Mouse (Mus musculus): Measurements from ENCODE around the gene Nufip2. TPM values are rescaled to one million over a fixed set of nuclear protein-coding genes. Genes with fewer than 3 reads are reported as not detected.
A peak's percentile ranks its signal among the peaks of the same experiment; 100 is the strongest.
"Not testable (repeated sequence)": the region's sequence is repeated elsewhere in the genome, so short reads cannot be mapped to it uniquely, and the experiment has no call there.

Gene Nufip2
- polyA plus RNA-seq, 1 experiment from 2014 or later = 5.9 TPM

DNA sequence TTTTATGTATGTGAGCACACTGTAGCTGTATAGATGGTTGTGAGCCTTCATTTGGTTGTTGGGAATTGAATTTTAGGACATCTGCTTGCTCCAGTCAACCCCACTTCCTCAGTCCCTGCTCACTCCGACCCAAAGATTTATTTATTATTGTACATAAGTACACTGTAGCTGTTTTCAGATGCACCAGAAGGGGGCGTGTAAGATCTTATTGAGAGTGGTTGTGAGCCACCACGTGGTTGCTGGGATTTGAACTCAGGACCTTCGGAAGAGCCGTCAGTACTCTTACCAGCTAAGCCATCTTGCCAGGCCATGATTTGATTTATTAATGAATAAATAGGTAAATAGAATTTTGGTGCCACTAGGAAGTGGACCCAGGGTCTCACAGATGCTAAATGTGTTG lies 20.6 kb upstream of the Nufip2 start:
- H3K4me2 ChIP-seq (replicated peaks); H3K27ac ChIP-seq; H3K9me3 ChIP-seq (ENCODE audit: control insufficient read depth, low read length); H3K36me3 ChIP-seq (replicated peaks; ENCODE audit: control insufficient read depth, insufficient read depth); H3K27me3 ChIP-seq (ENCODE audit: control insufficient read depth, insufficient read depth, low read length); H3K4me3 ChIP-seq (replicated peaks; ENCODE audit: low read length); H3K4me1 ChIP-seq (replicated peaks; ENCODE audit: control insufficient read depth, insufficient read depth, low read length); ATAC-seq (ENCODE audit: low FRiP score); DNase-seq (ENCODE audit: low spot score); H3K9ac ChIP-seq: not testable (repeated sequence)
- 81% methylated on average over 5 of the region's 5 CpGs for whole genome bisulfite sequencing

DNA sequence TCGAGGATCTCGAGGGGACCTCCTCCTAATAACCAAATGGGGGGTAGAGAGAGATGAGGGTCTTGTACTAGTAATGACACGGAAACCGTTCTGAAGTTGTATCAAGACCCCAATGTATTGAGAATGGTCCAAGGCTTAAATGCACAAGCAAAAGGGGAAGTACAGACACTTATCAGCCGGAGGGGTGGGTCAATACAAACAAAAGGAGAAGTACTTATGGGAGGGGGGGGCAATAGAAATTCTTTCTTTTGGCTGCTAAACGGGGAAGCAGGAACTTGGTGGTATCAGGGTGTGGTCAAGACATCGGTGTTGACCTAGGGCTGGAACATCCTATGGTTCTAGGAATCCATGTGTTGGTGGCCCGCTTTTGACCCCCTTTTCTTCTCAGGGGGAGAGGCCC lies 19.2 kb upstream of the Nufip2 start:
- ATAC-seq (ENCODE audit: low FRiP score); H3K4me3 ChIP-seq (replicated peaks; ENCODE audit: low read length); H3K36me3 ChIP-seq (replicated peaks; ENCODE audit: control insufficient read depth, insufficient read depth); H3K4me2 ChIP-seq (replicated peaks); H3K9me3 ChIP-seq (ENCODE audit: control insufficient read depth, low read length); H3K27ac ChIP-seq; H3K9ac ChIP-seq; DNase-seq (ENCODE audit: low spot score); H3K4me1 ChIP-seq (replicated peaks; ENCODE audit: control insufficient read depth, insufficient read depth, low read length); H3K27me3 ChIP-seq (ENCODE audit: control insufficient read depth, insufficient read depth, low read length): not testable (repeated sequence)
- WGBS = 88% methylated on average over 8 of the region's 8 CpGs

DNA sequence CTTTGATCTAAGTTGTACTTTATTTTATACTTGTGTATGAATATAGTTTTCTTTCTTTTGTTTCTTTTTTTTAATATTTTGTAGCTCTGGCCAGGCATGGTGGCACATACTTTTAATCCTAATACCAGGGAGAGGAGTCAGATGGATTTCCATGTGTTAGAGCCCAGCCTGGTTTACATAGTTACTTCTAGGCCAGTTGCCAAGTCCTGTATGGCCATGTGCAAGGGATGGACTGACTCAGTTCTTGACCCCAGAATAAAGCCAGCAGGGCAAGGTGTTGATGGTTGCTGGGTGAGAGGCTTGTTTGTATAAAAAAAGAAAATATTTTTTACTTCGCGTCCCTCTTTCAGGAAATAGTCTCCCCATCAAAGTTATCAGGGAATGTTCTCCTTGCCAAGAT lies 13.2 kb upstream of the Nufip2 start:
- Histone ChIP-seq H3K9me3 (ENCODE audit: control insufficient read depth, low read length) (no peaks in the 10 kb centered on the region), H3K9ac (no peak overlapping the region), H3K27me3 (ENCODE audit: control insufficient read depth, insufficient read depth, low read length) (no peaks in the 10 kb centered on the region), H3K4me3 (replicated peaks; ENCODE audit: low read length) (no peak overlapping the region), H3K36me3 (replicated peaks; ENCODE audit: control insufficient read depth, insufficient read depth) (no peaks in the 10 kb centered on the region), H3K4me2 (replicated peaks) (no peak overlapping the region), H3K27ac (no peak overlapping the region), H3K4me1 (replicated peaks; ENCODE audit: control insufficient read depth, insufficient read depth, low read length) (no peaks in the 10 kb centered on the region)
- whole genome bisulfite sequencing = 94% methylated on average over 2 of the region's 2 CpGs
- ATAC-seq (ENCODE audit: low FRiP score) = no peak
- no peak for DNase-seq (ENCODE audit: low spot score)

GRCm38 (mm10) chr11:77673428-77673991 lies 12.4 kb upstream of the Nufip2 start:
- ATAC-seq (ENCODE audit: low FRiP score) (no peak), DNase-seq (ENCODE audit: low spot score) (no peak)
- Histone ChIP-seq H3K27ac (no peak overlapping the region), H3K9ac (no peak overlapping the region), H3K36me3 (replicated peaks; ENCODE audit: control insufficient read depth, insufficient read depth) (no peaks in the 10 kb centered on the region), H3K4me3 (replicated peaks; ENCODE audit: low read length) (no peak overlapping the region), H3K27me3 (ENCODE audit: control insufficient read depth, insufficient read depth, low read length) (no peaks in the 10 kb centered on the region), H3K9me3 (ENCODE audit: control insufficient read depth, low read length) (no peaks in the 10 kb centered on the region), H3K4me1 (replicated peaks; ENCODE audit: control insufficient read depth, insufficient read depth, low read length) (no peaks in the 10 kb centered on the region), H3K4me2 (replicated peaks) (no peak overlapping the region)
- WGBS = 63% methylated on average over 4 of the region's 4 CpGs

DNA sequence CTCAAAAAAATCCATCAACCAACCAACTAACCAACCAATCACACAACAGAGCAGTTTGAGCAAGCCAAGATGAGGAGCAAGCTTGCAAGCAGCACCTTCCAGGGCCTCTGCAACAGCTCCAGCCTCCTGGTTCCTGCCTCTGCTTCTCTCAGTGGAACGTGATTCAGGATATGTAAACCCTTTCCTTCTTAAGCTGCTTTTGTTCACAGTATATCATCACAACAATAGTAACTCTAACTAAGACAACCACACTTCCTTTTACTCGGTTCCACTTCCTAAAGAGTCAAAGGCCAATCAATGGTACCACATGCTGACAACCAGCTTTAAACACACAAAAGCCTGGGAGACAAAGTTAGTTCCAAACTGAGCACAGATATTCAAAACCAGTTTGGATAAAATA lies 5.9 kb upstream of the Nufip2 start:
- H3K4me1 ChIP-seq (replicated peaks; ENCODE audit: control insufficient read depth, insufficient read depth, low read length) = no peaks in the 10 kb centered on the region; the same call in 1 of the 2 replicates
- no peaks in the 10 kb centered on the region for H3K36me3 ChIP-seq (replicated peaks; ENCODE audit: control insufficient read depth, insufficient read depth)
- H3K9me3 ChIP-seq (ENCODE audit: control insufficient read depth, low read length) = no peaks in the 10 kb centered on the region
- no peak overlapping the region for H3K4me3 ChIP-seq (replicated peaks; ENCODE audit: low read length)
- no peaks in the 10 kb centered on the region for H3K27me3 ChIP-seq (ENCODE audit: control insufficient read depth, insufficient read depth, low read length)
- DNase-seq (ENCODE audit: low spot score) (no peak), ATAC-seq (ENCODE audit: low FRiP score) (no peak)
- H3K9ac ChIP-seq = no peak overlapping the region
- H3K4me2 ChIP-seq (replicated peaks) = no peak overlapping the region
- WGBS = 8% methylated on average over 2 of the region's 2 CpGs
- H3K27ac ChIP-seq = no peak overlapping the region

GRCm38 (mm10) chr11:77684896-77685295 lies 1.1 kb upstream of the Nufip2 start:
- Histone ChIP-seq H3K27ac (no peak overlapping the region; the same call in 1 of the 2 replicates), H3K27me3 (ENCODE audit: control insufficient read depth, insufficient read depth, low read length) (no peaks in the 10 kb centered on the region), H3K4me1 (replicated peaks; ENCODE audit: control insufficient read depth, insufficient read depth, low read length) (peaks cover 11% of the 10 kb centered on the region), H3K36me3 (replicated peaks; ENCODE audit: control insufficient read depth, insufficient read depth) (no peaks in the 10 kb centered on the region; the same call in 1 of the 2 replicates), H3K9ac (no peak overlapping the region), H3K9me3 (ENCODE audit: control insufficient read depth, low read length) (no peaks in the 10 kb centered on the region), H3K4me2 (replicated peaks) (peak overlapping the region; percentile 58), H3K4me3 (replicated peaks; ENCODE audit: low read length) (no peak overlapping the region; the same call in 1 of the 2 replicates)
- WGBS = 79% methylated on average over 2 of the region's 2 CpGs
- DNase-seq (ENCODE audit: low spot score) = no peak
- ATAC-seq (ENCODE audit: low FRiP score) = no peak

GRCm38 (mm10) chr11:77686346-77686840 lies 438 bp downstream of the Nufip2 start:
- peaks cover 11% of the 10 kb centered on the region for H3K4me1 ChIP-seq (replicated peaks; ENCODE audit: control insufficient read depth, insufficient read depth, low read length)
- H3K27ac ChIP-seq = peak overlapping the region; percentile 97
- WGBS = 0% methylated on average over 28 of the region's 30 CpGs
- H3K9ac ChIP-seq = peak overlapping the region; percentile 94
- H3K4me3 ChIP-seq (replicated peaks; ENCODE audit: low read length) = peak overlapping the region; percentile 98
- H3K27me3 ChIP-seq (ENCODE audit: control insufficient read depth, insufficient read depth, low read length) = no peaks in the 10 kb centered on the region
- peak; percentile 63 for ATAC-seq (ENCODE audit: low FRiP score)
- no peaks in the 10 kb centered on the region for H3K9me3 ChIP-seq (ENCODE audit: control insufficient read depth, low read length)
- H3K4me2 ChIP-seq (replicated peaks) = peak overlapping the region; percentile 58
- peaks cover under 1% of the 10 kb centered on the region; the same call in 1 of the 2 replicates for H3K36me3 ChIP-seq (replicated peaks; ENCODE audit: control insufficient read depth, insufficient read depth)
- DNase-seq (ENCODE audit: low spot score) = peak; percentile 28

DNA sequence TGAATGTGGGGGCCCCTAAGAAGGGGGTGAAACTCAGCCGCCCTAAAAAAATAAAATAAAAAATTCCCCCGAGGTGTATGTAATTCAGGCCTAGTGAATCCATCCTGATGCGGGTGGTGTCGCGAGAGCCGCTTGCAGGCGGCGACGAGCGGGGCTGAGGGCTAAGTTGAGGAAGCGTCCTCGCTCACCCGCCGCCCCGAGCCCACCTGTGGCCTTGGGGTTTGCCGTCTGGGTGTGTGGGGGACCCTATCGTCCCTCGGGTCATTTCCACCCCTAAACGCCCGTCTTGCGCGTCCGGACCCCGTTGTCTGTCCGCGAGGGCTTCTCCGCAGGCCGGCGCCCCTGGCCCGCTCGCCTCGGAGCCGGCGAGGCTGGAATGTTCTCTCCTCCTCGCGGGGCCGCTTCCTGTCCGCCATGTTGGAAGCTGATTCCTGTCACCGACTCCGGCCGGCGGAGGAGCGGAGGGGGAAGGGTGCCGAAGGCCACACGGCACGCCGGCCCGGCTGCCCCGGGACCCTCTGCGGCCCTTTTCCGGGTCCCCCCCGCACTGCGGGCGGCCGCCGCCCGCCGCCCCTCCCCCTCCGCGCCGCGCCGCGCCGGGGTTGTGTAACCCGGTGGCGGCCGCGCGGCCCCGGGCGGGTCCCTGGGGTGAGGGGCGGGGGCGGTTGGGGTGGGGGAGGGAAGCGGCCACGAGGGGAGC lies 1.0 kb downstream of the Nufip2 start:
- ATAC-seq (ENCODE audit: low FRiP score) (peak; percentile 4; the same call in 1 of the 2 replicates), DNase-seq (ENCODE audit: low spot score) (peak; percentile 61)
- H3K9ac ChIP-seq = peak overlapping the region; percentile 94
- peak overlapping the region; percentile 97 for H3K27ac ChIP-seq
- H3K4me2 ChIP-seq (replicated peaks) = peak overlapping the region; percentile 58
- H3K9me3 ChIP-seq (ENCODE audit: control insufficient read depth, low read length) = no peaks in the 10 kb centered on the region
- peak overlapping the region; percentile 98 for H3K4me3 ChIP-seq (replicated peaks; ENCODE audit: low read length)
- H3K4me1 ChIP-seq (replicated peaks; ENCODE audit: control insufficient read depth, insufficient read depth, low read length) = peaks cover 11% of the 10 kb centered on the region
- 0% methylated on average over 50 of the region's 76 CpGs for WGBS
- H3K36me3 ChIP-seq (replicated peaks; ENCODE audit: control insufficient read depth, insufficient read depth) = peaks cover 7% of the 10 kb centered on the region
- H3K27me3 ChIP-seq (ENCODE audit: control insufficient read depth, insufficient read depth, low read length) = no peaks in the 10 kb centered on the region

- H3K9me3 ChIP-seq (ENCODE audit: control insufficient read depth, low read length) = no peaks in the 10 kb centered on the region
- peak overlapping the region; percentile 94 for H3K9ac ChIP-seq
- peak overlapping the region; percentile 58 for H3K4me2 ChIP-seq (replicated peaks)
- H3K27ac ChIP-seq = peak overlapping the region; percentile 97
- peaks cover 11% of the 10 kb centered on the region for H3K4me1 ChIP-seq (replicated peaks; ENCODE audit: control insufficient read depth, insufficient read depth, low read length)
- ATAC-seq (ENCODE audit: low FRiP score) (no peak), DNase-seq (ENCODE audit: low spot score) (no peak)
- no peaks in the 10 kb centered on the region for H3K27me3 ChIP-seq (ENCODE audit: control insufficient read depth, insufficient read depth, low read length)
- WGBS = under 1% methylated on average over 35 of the region's 40 CpGs
- peaks cover 13% of the 10 kb centered on the region for H3K36me3 ChIP-seq (replicated peaks; ENCODE audit: control insufficient read depth, insufficient read depth)
- H3K4me3 ChIP-seq (replicated peaks; ENCODE audit: low read length) = peak overlapping the region; percentile 98
These were observed 1.7 kb downstream of the Nufip2 start for GRCm38 (mm10) chr11:77687541-77688131.

All from hindbrain, embryonic 14.5 days (tissue).